Mouse (Mus musculus): Measurements from ENCODE around the gene Eno1.

Gene Eno1

GRCm38 (mm10) chr4:150226818-150227688 is 9.5 kb upstream of the Eno1 start:
- DNase-seq (ENCODE audit: low read depth, low spot score) = no peak

GRCm38 (mm10) chr4:150228581-150229348 is 7.8 kb upstream of the Eno1 start:
- no peak for DNase-seq (ENCODE audit: low read depth, low spot score)

GRCm38 (mm10) chr4:150229747-150230390 is 6.7 kb upstream of the Eno1 start:
- no peak for DNase-seq (ENCODE audit: low read depth, low spot score)

GRCm38 (mm10) chr4:150230460-150231407 is 5.8 kb upstream of the Eno1 start:
- DNase-seq (ENCODE audit: low read depth, low spot score) = no peak

GRCm38 (mm10) chr4:150231871-150232270 is 4.7 kb upstream of the Eno1 start:
- DNase-seq (ENCODE audit: low read depth, low spot score) = no peak

GRCm38 (mm10) chr4:150234599-150235327 is 1.8 kb upstream of the Eno1 start:
- no peak for DNase-seq (ENCODE audit: low read depth, low spot score)

- DNase-seq (ENCODE audit: low read depth, low spot score) = no peak
These were observed 936 bp upstream of the Eno1 start for GRCm38 (mm10) chr4:150235585-150235984.

GRCm38 (mm10) chr4:150236031-150236430 is 490 bp upstream of the Eno1 start:
- no peak for DNase-seq (ENCODE audit: low read depth, low spot score)

- no peak for DNase-seq (ENCODE audit: low read depth, low spot score)
These were observed 1.3 kb downstream of the Eno1 start for GRCm38 (mm10) chr4:150237636-150238361.

- no peak for DNase-seq (ENCODE audit: low read depth, low spot score)
These were observed 2.0 kb downstream of the Eno1 start for GRCm38 (mm10) chr4:150238433-150239086.

GRCm38 (mm10) chr4:150239087-150239480 is 2.6 kb downstream of the Eno1 start:
- no peak for DNase-seq (ENCODE audit: low read depth, low spot score)

- DNase-seq (ENCODE audit: low read depth, low spot score) = no peak
These were observed 3.0 kb downstream of the Eno1 start for GRCm38 (mm10) chr4:150239503-150239902.

GRCm38 (mm10) chr4:150239951-150240368 is 3.4 kb downstream of the Eno1 start:
- peak; percentile 91 for DNase-seq (ENCODE audit: low read depth, low spot score)

- DNase-seq (ENCODE audit: low read depth, low spot score) = no peak
These were observed 3.9 kb downstream of the Eno1 start for GRCm38 (mm10) chr4:150240381-150240886.

GRCm38 (mm10) chr4:150241708-150242107 is 5.2 kb downstream of the Eno1 start:
- no peak for DNase-seq (ENCODE audit: low read depth, low spot score)

GRCm38 (mm10) chr4:150242745-150243144 is 6.2 kb downstream of the Eno1 start:
- DNase-seq (ENCODE audit: low read depth, low spot score) = no peak

- no peak for DNase-seq (ENCODE audit: low read depth, low spot score)
These were observed 9.4 kb downstream of the Eno1 start for GRCm38 (mm10) chr4:150245876-150246275.

GRCm38 (mm10) chr4:150248009-150248408 is 11.5 kb downstream of the Eno1 start:
- no peak for DNase-seq (ENCODE audit: low read depth, low spot score)

- no peak for DNase-seq (ENCODE audit: low read depth, low spot score)
These were observed 12.4 kb downstream of the Eno1 start for GRCm38 (mm10) chr4:150248917-150249316.
